Mouse (Mus musculus): Measurements from ENCODE around the gene Pik3cb.

The Pik3cb gene

GRCm38 (mm10) chr9:98994103-98994502 lies 146.3 kb downstream of the Pik3cb start:
- no peak for DNase-seq

- no peak for DNase-seq
These were observed 153.3 kb downstream of the Pik3cb start for GRCm38 (mm10) chr9:98987131-98987530.

Data from lung, postnatal 10 days (tissue).